Mouse (Mus musculus) heart, embryonic 16.5 days (tissue): ENCODE measurements around the gene Dbndd2. TPM values are rescaled to one million over a fixed set of nuclear protein-coding genes. Genes with fewer than 3 reads are reported as not detected.

ENCODE experiments used
- ATAC-seq: fragments of 200-750 bp; cut with Nextera tagmentation; replicated peaks from 2 replicates; pipeline ENCODE4 v1.8.0; 2017; ENCODE audit warnings: moderate number of reproducible peaks; ENCODE audit not compliant: insufficient read depth, low FRiP score; ENCODE audit errors: extremely low read depth
- H3K27ac ChIP-seq: fragments of 300-500 bp; sonication (generic); 2 replicates; pipeline ENCODE4 v1.5.1; 2014; ENCODE audit warnings: mild to moderate bottlenecking, low read length, control low read depth, moderate library complexity
- H3K27me3 ChIP-seq: fragments of 300-500 bp; sonication (generic); 2 replicates; pipeline ENCODE4 v1.6.1; 2014; ENCODE audit warnings: low read length, mixed read lengths; ENCODE audit not compliant: control insufficient read depth, insufficient read depth
- H3K36me3 ChIP-seq: fragments of 300-500 bp; sonication (generic); 2 replicates; pipeline ENCODE4 v1.6.1; 2014; ENCODE audit not compliant: control insufficient read depth, insufficient read depth
- H3K4me1 ChIP-seq: fragments of 300-500 bp; sonication (generic); 2 replicates; pipeline ENCODE4 v1.6.1; 2014; ENCODE audit warnings: low read length, mixed read lengths; ENCODE audit not compliant: control insufficient read depth, insufficient read depth
- H3K4me2 ChIP-seq: fragments of 300-500 bp; sonication (generic); 2 replicates; pipeline ENCODE4 v1.6.1; 2014; ENCODE audit warnings: low read depth, mild to moderate bottlenecking, control low read depth, low read length
- H3K4me3 ChIP-seq: fragments of 300-500 bp; sonication (generic); 2 replicates; pipeline ENCODE4 v1.5.1; 2014; ENCODE audit warnings: mild to moderate bottlenecking, control low read depth, low read length
- H3K9ac ChIP-seq: fragments of 300-500 bp; sonication (generic); 2 replicates; pipeline ENCODE4 v1.6.1; 2014; ENCODE audit warnings: low read length, control low read depth
- H3K9me3 ChIP-seq: fragments of 300-500 bp; sonication (generic); replicated peaks from 2 replicates; pipeline ENCODE4 v1.6.1; 2016; ENCODE audit warnings: low read length; ENCODE audit not compliant: control insufficient read depth
- WGBS: fragments of 180-500 bp; shearing (Covaris S2); extraction: QIAGEN DNeasy Blood & Tissue Kit; methylation state at CpG from one replicate; pipeline ENCODE4 v1.1.7; 2014; 5-methylcytosine and 5-hydroxymethylcytosine counted together
- polyA plus RNA-seq: library from polyadenylated mRNA; unstranded; fragments of >200 nt; fragmentation: Nextera tagmentation; extraction: Ambion mirVana; gene quantifications from 2 replicates; pipeline ENCODE4 v1.2.1, GENCODE M21; 2015

The Dbndd2 gene
- polyA plus RNA-seq, 1 experiment from 2014 or later: 10.6 TPM

- 6% methylated on average over 3 of the region's 3 CpGs for WGBS
- no peaks in the 10 kb centered on the region for H3K27me3 ChIP-seq
- no peak for ATAC-seq
Measured at GRCm38 (mm10) chr2:164531169-164531568, 45.3 kb downstream of the Dbndd2 start.

GRCm38 (mm10) chr2:164534315-164534714, 48.4 kb downstream of the Dbndd2 start:
- 64% methylated on average over 10 of the region's 10 CpGs for WGBS
- no peak; the same call in 1 of the 2 replicates for ATAC-seq

More at GRCm38 (mm10) chr2:164531169-164531568, 45.3 kb downstream of the Dbndd2 start:
- Histone ChIP-seq H3K36me3 (no peaks in the 10 kb centered on the region), H3K4me1 (no peaks in the 10 kb centered on the region), H3K4me2 (no peak overlapping the region), H3K9me3 (0 out of 2 replicates have a peak, but pooled peaks cover 2% of the 10 kb centered on the region), H3K9ac (no peak overlapping the region), H3K4me3 (no peak overlapping the region), H3K27ac (no peak overlapping the region)

GRCm38 (mm10) chr2:164537003-164537402, 51.1 kb downstream of the Dbndd2 start:
- Histone ChIP-seq H3K4me2 (no peak overlapping the region), H3K4me3 (no peak overlapping the region), H3K4me1 (no peaks in the 10 kb centered on the region), H3K27me3 (peaks cover 4% of the 10 kb centered on the region; the same call in 1 of the 2 replicates), H3K9ac (no peak overlapping the region), H3K27ac (no peak overlapping the region), H3K36me3 (no peaks in the 10 kb centered on the region), H3K9me3 (no peaks in the 10 kb centered on the region)
- 72% methylated on average over 4 of the region's 4 CpGs for WGBS
- no peak for ATAC-seq

More at GRCm38 (mm10) chr2:164534315-164534714, 48.4 kb downstream of the Dbndd2 start:
- Histone ChIP-seq H3K4me3 (no peak overlapping the region), H3K4me2 (no peak overlapping the region), H3K9ac (no peak overlapping the region), H3K9me3 (0 out of 2 replicates have a peak, but pooled peaks cover 2% of the 10 kb centered on the region), H3K4me1 (no peaks in the 10 kb centered on the region), H3K27ac (no peak overlapping the region), H3K36me3 (no peaks in the 10 kb centered on the region), H3K27me3 (peaks cover 2% of the 10 kb centered on the region; the same call in 1 of the 2 replicates)

- Histone ChIP-seq H3K9me3 (peaks cover 4% of the 10 kb centered on the region), H3K4me1 (no peaks in the 10 kb centered on the region), H3K27me3 (peaks cover 4% of the 10 kb centered on the region; the same call in 1 of the 2 replicates), H3K9ac (no peak overlapping the region), H3K27ac (no peak overlapping the region), H3K36me3 (no peaks in the 10 kb centered on the region; the same call in 1 of the 2 replicates), H3K4me3 (no peak overlapping the region), H3K4me2 (no peak overlapping the region)
- no peak for ATAC-seq
- 34% methylated on average over 8 of the region's 8 CpGs for WGBS
Measured at GRCm38 (mm10) chr2:164540652-164541427, 54.9 kb downstream of the Dbndd2 start.

DNA sequence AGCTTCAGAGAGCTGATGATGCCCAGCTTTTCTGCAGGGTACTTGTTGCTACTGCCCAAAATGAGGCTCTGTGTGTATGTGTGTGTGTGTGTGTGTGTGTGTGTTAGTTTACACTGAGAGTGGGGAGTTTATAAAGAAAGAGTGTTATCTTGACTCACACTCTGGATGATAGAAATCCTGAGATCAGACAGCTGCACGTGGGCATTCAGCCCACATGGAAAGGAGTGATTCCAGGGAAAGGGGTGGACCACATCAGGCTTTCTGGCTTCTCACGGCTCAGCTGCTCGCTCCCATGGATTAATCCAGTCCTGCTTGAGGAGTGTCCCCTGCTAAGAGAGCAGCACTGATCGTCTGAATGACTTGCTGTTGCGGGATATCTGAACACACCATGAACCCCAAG, 56.2 kb downstream of the Dbndd2 start:
- WGBS: 62% methylated on average over 5 of the region's 5 CpGs
- Histone ChIP-seq H3K4me2 (no peak overlapping the region), H3K27me3 (peaks cover 4% of the 10 kb centered on the region; the same call in 1 of the 2 replicates)

GRCm38 (mm10) chr2:164542598-164542997, 56.7 kb downstream of the Dbndd2 start:
- WGBS: 82% methylated on average over 7 of the region's 7 CpGs
- no peak overlapping the region for H3K27ac ChIP-seq

More for the DNA sequence above, 56.2 kb downstream of the Dbndd2 start:
- no peak overlapping the region for H3K27ac ChIP-seq
- H3K36me3 ChIP-seq: no peaks in the 10 kb centered on the region; the same call in 1 of the 2 replicates
- H3K9ac ChIP-seq: no peak overlapping the region
- no peak for ATAC-seq
- H3K4me1 ChIP-seq: no peaks in the 10 kb centered on the region
- no peak overlapping the region for H3K4me3 ChIP-seq
- H3K9me3 ChIP-seq: peaks cover 4% of the 10 kb centered on the region

More at GRCm38 (mm10) chr2:164542598-164542997, 56.7 kb downstream of the Dbndd2 start:
- Histone ChIP-seq H3K4me2 (no peak overlapping the region), H3K4me3 (no peak overlapping the region), H3K27me3 (peaks cover 4% of the 10 kb centered on the region; the same call in 1 of the 2 replicates), H3K36me3 (no peaks in the 10 kb centered on the region; the same call in 1 of the 2 replicates), H3K9me3 (peaks cover 4% of the 10 kb centered on the region), H3K9ac (no peak overlapping the region), H3K4me1 (no peaks in the 10 kb centered on the region)
- ATAC-seq: no peak

Other genes with a start within 250 kb of the Dbndd2 start
- not detected in 2 replicates for gene Svs2, start 247.6 kb upstream of the Dbndd2 start, polyA plus RNA-seq
- not detected in 2 replicates for gene Svs3b, start 229.5 kb upstream of the Dbndd2 start, polyA plus RNA-seq
- gene Svs4, start 207.6 kb upstream of the Dbndd2 start, polyA plus RNA-seq: not detected in 2 replicates
- gene Svs3a, start 196.8 kb upstream of the Dbndd2 start, polyA plus RNA-seq: not detected in 2 replicates
- gene Svs6, start 169.4 kb upstream of the Dbndd2 start, polyA plus RNA-seq: not detected in 2 replicates
- not detected in 2 replicates for gene Svs5, start 153.4 kb upstream of the Dbndd2 start, polyA plus RNA-seq
- 0.60 and 1.4 TPM in 2 replicates for gene Slpi, start 97.0 kb upstream of the Dbndd2 start, polyA plus RNA-seq
- gene Rbpjl, start 83.0 kb upstream of the Dbndd2 start, polyA plus RNA-seq: 0.49 and 1.7 TPM in 2 replicates
- 7.2 and 8.9 TPM in 2 replicates for gene Matn4, start 80.9 kb upstream of the Dbndd2 start, polyA plus RNA-seq
- 48.0 and 61.1 TPM in 2 replicates for gene Sdc4, start 42.2 kb upstream of the Dbndd2 start, polyA plus RNA-seq
- gene Sys1, start 29.1 kb upstream of the Dbndd2 start, polyA plus RNA-seq: 33.4 and 41.7 TPM in 2 replicates
- 11.6 and 12.1 TPM in 2 replicates for gene Gm20458, start 25.1 kb upstream of the Dbndd2 start, polyA plus RNA-seq
- gene Trp53tg5, start 12.4 kb upstream of the Dbndd2 start, polyA plus RNA-seq: not detected in 2 replicates
- 45.3 and 46.2 TPM in 2 replicates for gene Pigt, start 11.4 kb downstream of the Dbndd2 start, polyA plus RNA-seq
- gene Wfdc2, start 76.3 kb downstream of the Dbndd2 start, polyA plus RNA-seq: 21.3 and 50.0 TPM in 2 replicates
- gene Spint3, start 87.4 kb downstream of the Dbndd2 start, polyA plus RNA-seq: not detected in 2 replicates
- 0.19 and 0.30 TPM in 2 replicates for gene Wfdc6a, start 99.3 kb downstream of the Dbndd2 start, polyA plus RNA-seq
- gene Eppin, start 107.5 kb downstream of the Dbndd2 start, polyA plus RNA-seq: not detected in 2 replicates
- not detected in 2 replicates for gene Wfdc6b, start 127.4 kb downstream of the Dbndd2 start, polyA plus RNA-seq
- not detected in 2 replicates for gene Wfdc8, start 127.5 kb downstream of the Dbndd2 start, polyA plus RNA-seq
- not detected in 2 replicates for gene Wfdc16, start 152.7 kb downstream of the Dbndd2 start, polyA plus RNA-seq
- 0.35 TPM in 1 of 2 replicates, not detected in the other for gene Wfdc10, start 169.9 kb downstream of the Dbndd2 start, polyA plus RNA-seq
- not detected in 2 replicates for gene Wfdc9, start 170.5 kb downstream of the Dbndd2 start, polyA plus RNA-seq
- gene Wfdc11, start 188.0 kb downstream of the Dbndd2 start, polyA plus RNA-seq: not detected in 2 replicates
- 0.35 TPM in 1 of 2 replicates, not detected in the other for gene Wfdc13, start 199.0 kb downstream of the Dbndd2 start, polyA plus RNA-seq
- gene Spint4, start 212.4 kb downstream of the Dbndd2 start, polyA plus RNA-seq: not detected in 2 replicates
- not detected in 2 replicates for gene Spint5, start 229.2 kb downstream of the Dbndd2 start, polyA plus RNA-seq